Mouse (Mus musculus) Patski (cell line): Measurements from ENCODE around the gene Hpcal1. TPM values are rescaled to one million over a fixed set of nuclear protein-coding genes. Genes with fewer than 3 reads are reported as not detected.
A peak's percentile ranks its signal among the peaks of the same experiment; 100 is the strongest.

Experiments used
- ATAC-seq: fragments of 100-300 bp; one replicate; pipeline ENCODE4 v1.8.0; 2021
- CTCF ChIA-PET: fragments of 350-600 bp; sonication (Branson Sonifier 250); formaldehyde crosslinking; loops from one replicate; lab custom pipeline; 2022; ENCODE audit warnings: inconsistent platforms; lab: Charles Lee
- POLR2A ChIA-PET: fragments of 350-600 bp; sonication (Branson Sonifier 250); formaldehyde crosslinking; loops from one replicate; lab custom pipeline; 2022; ENCODE audit warnings: antibody characterized with exemption, inconsistent platforms; lab: Charles Lee
- DNase-seq: peaks from one replicate; pipeline ENCODE4 v3.0.0-alpha.2; 2011; ENCODE audit warnings: low read depth, low spot score
- H3K27me3 ChIP-seq: fragments of 371-371 bp; one replicate; pipeline ENCODE4 v1.5.1; 2021
- CTCF ChIP-seq: fragments of 100-300 bp; IDR thresholded peaks from one replicate; pipeline ENCODE4 v1.5.1; 2021
- in situ Hi-C: fragments of 300-500 bp; cut with MboI; formaldehyde crosslinking; loops from 3 replicates; pipeline ENCODE4 v1.11.1; 2018; ENCODE audit warnings: low pct_unique_long_range_greater_than_20kb, mixed read lengths
- polyA plus RNA-seq: library from polyadenylated mRNA; unstranded; gene quantifications from one replicate; pipeline ENCODE4 v1.2.3, GENCODE M21; 2021

The Hpcal1 gene
- polyA plus RNA-seq, 1 experiment from 2014 or later = 39.5 TPM

DNA sequence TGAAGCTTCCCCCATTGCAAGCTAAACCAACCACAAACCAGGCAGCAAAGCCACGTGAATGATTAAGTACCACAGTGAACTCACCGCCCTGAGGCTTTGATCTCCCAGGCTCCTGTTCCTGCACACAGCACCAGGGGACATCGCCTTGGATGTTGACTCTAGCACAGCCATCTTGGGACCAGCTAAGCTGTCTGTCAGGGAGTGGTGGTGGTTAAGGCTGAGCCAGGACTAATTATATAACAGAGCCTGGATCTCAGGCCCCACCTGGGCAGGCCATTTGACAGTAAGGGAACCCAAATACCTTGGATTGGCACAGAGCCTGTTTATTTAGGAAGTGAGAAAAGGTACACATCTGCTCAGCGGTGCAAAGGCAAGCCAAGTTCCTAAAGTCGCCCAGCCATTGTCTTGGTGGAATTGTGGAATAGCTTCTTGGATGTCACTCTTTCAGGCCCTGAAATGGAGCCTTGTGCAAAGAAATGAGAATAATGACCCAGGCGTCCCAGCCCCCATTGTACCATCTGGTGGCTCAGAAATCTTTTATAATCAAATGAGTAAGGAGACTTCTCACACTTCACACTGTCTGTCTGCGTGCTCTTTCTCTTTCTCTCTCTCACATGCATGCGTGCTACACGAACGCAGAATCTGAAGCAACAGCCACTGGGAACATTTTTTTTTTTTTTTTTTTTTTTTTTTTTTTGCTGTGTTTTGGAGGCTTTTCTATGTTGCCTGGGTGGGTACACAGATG lies 36.1 kb downstream of the Hpcal1 start:
- ATAC-seq = peak; percentile 66
- no peaks in the 10 kb centered on the region for H3K27me3 ChIP-seq
- CTCF ChIA-PET = no interaction called here
- DNase-seq = no peak
- POLR2A ChIA-PET = no interaction called here
- in situ Hi-C loops = loop anchor here (25.0 kb wide), 1 partner anchor 864 kb away; no protein-coding TSS in a partner anchor
- TF ChIP-seq CTCF = no peak

DNA sequence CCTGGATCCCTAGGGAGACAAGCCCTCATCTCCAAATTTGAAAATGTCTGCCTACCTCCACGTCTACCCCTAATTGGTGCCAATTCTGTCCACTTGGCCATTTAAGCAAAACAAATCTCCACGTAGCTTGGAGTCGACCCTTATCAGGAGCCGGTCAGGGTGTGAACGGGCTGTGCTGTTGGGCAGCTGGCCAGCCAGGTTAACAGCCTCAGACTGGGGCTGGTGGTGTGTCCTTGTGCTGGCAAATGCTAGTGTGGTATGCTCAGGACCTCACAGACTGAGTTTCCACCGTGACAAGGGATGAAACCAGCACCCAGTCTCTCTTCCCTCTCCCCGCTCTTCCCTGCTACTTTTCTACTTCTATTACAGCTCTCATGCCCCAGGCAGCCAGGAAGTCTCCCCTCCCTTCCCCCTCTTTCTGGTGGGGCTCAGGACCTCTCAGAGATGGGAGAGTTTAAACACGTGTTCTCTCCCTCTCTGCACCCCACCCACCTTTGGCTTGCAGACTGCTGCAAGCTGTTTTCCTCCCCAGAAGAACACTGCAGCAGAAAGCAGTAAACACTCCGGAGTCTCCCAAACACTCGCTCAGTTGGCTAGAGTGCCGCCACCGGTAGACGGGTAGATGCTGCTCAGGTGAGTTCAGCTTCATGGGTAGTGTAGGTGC lies 37.2 kb downstream of the Hpcal1 start:
- ATAC-seq (no peak), DNase-seq (no peak)
- in situ Hi-C loops = loop anchor here (25.0 kb wide), 1 partner anchor 866 kb away; no protein-coding TSS in a partner anchor
- TF ChIP-seq CTCF = no peak
- POLR2A ChIA-PET = no interaction called here
- H3K27me3 ChIP-seq = no peaks in the 10 kb centered on the region
- CTCF ChIA-PET = no interaction called here

- no peak for ATAC-seq
- ChIA-PET POLR2A (no interaction called here), CTCF (no interaction called here)
- no peak for TF ChIP-seq CTCF
- in situ Hi-C loops = loop anchor here (25.0 kb wide), 1 partner anchor 867 kb away; no protein-coding TSS in a partner anchor
- H3K27me3 ChIP-seq = no peaks in the 10 kb centered on the region
- DNase-seq = no peak
Observed at GRCm38 (mm10) chr12:17729211-17729900, 38.7 kb downstream of the Hpcal1 start.

- POLR2A ChIA-PET = no interaction called here
- in situ Hi-C loops = loop anchor here (25.0 kb wide), 1 partner anchor 870 kb away; no protein-coding TSS in a partner anchor
- TF ChIP-seq CTCF = no peak
- CTCF ChIA-PET = interaction anchor here (0.9 kb wide), 1 partner anchor 18 kb away, joined by 3 read pairs; no protein-coding TSS in a partner anchor
- ATAC-seq (no peak), DNase-seq (no peak)
- H3K27me3 ChIP-seq = no peaks in the 10 kb centered on the region
Observed at GRCm38 (mm10) chr12:17732006-17732405, 41.4 kb downstream of the Hpcal1 start.

- no peak for TF ChIP-seq CTCF
- no peak for DNase-seq
- CTCF ChIA-PET = interaction anchor here (0.9 kb wide), 1 partner anchor 18 kb away, joined by 3 read pairs; no protein-coding TSS in a partner anchor
- H3K27me3 ChIP-seq = no peaks in the 10 kb centered on the region
- ATAC-seq = no peak
- in situ Hi-C loops = loop anchor here (25.0 kb wide), 1 partner anchor 870 kb away; no protein-coding TSS in a partner anchor
- POLR2A ChIA-PET = no interaction called here
Observed at GRCm38 (mm10) chr12:17732546-17732945, 41.9 kb downstream of the Hpcal1 start.

GRCm38 (mm10) chr12:17733114-17733904 lies 42.7 kb downstream of the Hpcal1 start:
- H3K27me3 ChIP-seq = no peaks in the 10 kb centered on the region
- no peak for TF ChIP-seq CTCF
- DNase-seq (no peak), ATAC-seq (peak; percentile 84)
- ChIA-PET POLR2A (no interaction called here), CTCF (no interaction called here)
- in situ Hi-C loops = loop anchor here (25.0 kb wide), 1 partner anchor 871 kb away; no protein-coding TSS in a partner anchor

DNA sequence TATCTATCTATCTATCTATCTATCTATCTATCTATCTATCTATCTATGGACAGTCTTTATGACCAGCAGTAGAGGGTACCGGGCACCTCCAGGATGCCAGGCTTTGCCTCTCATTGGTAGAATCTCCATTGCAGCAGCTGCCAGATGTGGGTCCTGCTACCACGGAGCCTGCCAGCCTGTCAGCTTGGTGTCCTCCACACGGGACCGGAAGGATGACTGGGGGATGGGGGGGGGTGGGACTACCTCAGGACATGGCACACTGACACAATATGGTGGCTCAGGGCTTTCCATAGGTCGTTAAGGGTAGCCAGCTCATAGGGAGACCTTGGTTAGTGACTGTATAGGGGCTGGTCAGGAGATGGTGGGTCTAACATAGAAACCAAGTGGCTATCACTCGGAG lies 45.7 kb downstream of the Hpcal1 start:
- DNase-seq = no peak
- POLR2A ChIA-PET = no interaction called here
- no peak for ATAC-seq
- in situ Hi-C loops = loop anchor here (25.0 kb wide), 1 partner anchor 874 kb away; no protein-coding TSS in a partner anchor
- CTCF ChIA-PET = no interaction called here
- no peaks in the 10 kb centered on the region for H3K27me3 ChIP-seq
- TF ChIP-seq CTCF = no peak

DNA sequence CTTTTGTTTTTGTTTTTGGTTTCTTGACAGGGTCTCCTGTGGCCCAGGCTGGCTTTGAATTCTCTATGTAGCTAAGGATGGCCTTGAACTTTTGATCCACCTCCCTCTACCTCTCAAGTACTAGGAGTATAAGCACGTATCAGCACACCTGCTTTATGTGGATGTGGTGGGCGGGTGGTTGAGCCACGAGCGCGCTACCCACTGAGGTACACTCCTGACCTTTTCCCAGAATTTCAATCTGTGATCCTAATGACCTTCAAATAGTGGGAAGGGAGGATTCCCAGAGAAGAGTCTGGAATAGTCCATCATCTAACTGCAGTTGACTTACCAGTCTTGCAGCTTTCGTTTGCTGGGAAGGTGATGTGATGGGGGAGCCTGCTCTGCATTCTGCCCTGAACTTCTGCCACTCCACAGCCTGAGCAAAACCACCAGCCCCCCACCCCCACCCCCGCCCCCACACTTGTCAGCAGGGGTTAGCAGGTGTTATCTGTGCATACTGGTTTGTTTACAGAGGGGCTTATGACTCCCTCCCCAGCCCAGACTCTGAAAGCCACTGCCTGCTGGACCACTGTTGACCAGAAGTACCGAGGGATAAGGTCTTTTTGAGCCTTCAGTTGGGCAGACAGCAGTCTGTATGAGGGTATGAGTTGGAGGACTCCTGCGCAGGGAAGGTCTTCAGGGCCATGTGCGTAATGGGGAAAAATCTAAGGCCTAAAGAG lies 46.4 kb downstream of the Hpcal1 start:
- ATAC-seq (no peak), DNase-seq (no peak)
- H3K27me3 ChIP-seq = no peaks in the 10 kb centered on the region
- TF ChIP-seq CTCF = no peak
- in situ Hi-C loops = loop anchor here (25.0 kb wide), 1 partner anchor 875 kb away; no protein-coding TSS in a partner anchor
- POLR2A ChIA-PET = no interaction called here
- CTCF ChIA-PET = no interaction called here

GRCm38 (mm10) chr12:17737808-17738207 lies 47.2 kb downstream of the Hpcal1 start:
- ChIA-PET CTCF (no interaction called here), POLR2A (interaction anchor here (0.9 kb wide), 1 partner anchor 180 kb away, joined by 5 read pairs; no protein-coding TSS in a partner anchor)
- no peak for ATAC-seq
- in situ Hi-C loops = loop anchor here (25.0 kb wide), 1 partner anchor 876 kb away; no protein-coding TSS in a partner anchor
- TF ChIP-seq CTCF = no peak
- H3K27me3 ChIP-seq = no peaks in the 10 kb centered on the region
- no peak for DNase-seq
